Comparison of ENCODE assay signal across 18 mouse cellular contexts in genomic region chr17:42999446-42999977, GRCm38 (mm10).
"Had no signal": no experiment of that assay in that cellular context is flagged by ENCODE, and none has a peak within 500 bp of the region (broad histone marks: within the 10 kb centered on the region; RNA-seq: fewer than 3 reads in every experiment).

No protein-coding gene starts in this region.

- ATAC-seq: midbrain, embryonic 15.5 days had no signal

- H3K9me3 ChIP-seq: lung, embryonic 15.5 days; midbrain, embryonic 12.5 days; midbrain, embryonic 15.5 days; neural tube, embryonic 12.5 days; neural tube, embryonic 15.5 days had no signal

- H3K9ac ChIP-seq: liver, embryonic 14.5 days; lung, embryonic 15.5 days; midbrain, embryonic 12.5 days; midbrain, embryonic 15.5 days; neural tube, embryonic 12.5 days; neural tube, embryonic 15.5 days had no signal

- DNase-seq: kidney, adult 2 months; kidney, postnatal 25 days; layer of hippocampus, postnatal 36 days; lung, adult 18-20 months; lung, postnatal 10 days; lung, postnatal 4 days; thymus, adult 2 months; thymus, postnatal 14 days; thymus, postnatal 4 days had no signal

- H3K4me1 ChIP-seq: lung, embryonic 15.5 days; midbrain, embryonic 12.5 days; midbrain, embryonic 15.5 days; neural tube, embryonic 12.5 days; neural tube, embryonic 15.5 days had no signal

- H3K4me2 ChIP-seq: lung, embryonic 15.5 days; midbrain, embryonic 12.5 days; midbrain, embryonic 15.5 days; neural tube, embryonic 12.5 days; neural tube, embryonic 15.5 days had no signal

- H3K4me3 ChIP-seq: left cerebral cortex, adult 2 months; lung, embryonic 15.5 days; midbrain, embryonic 12.5 days; midbrain, embryonic 15.5 days; neural tube, embryonic 12.5 days; neural tube, embryonic 15.5 days had no signal

- H3K27ac ChIP-seq: kidney, postnatal 0 days; left cerebral cortex, adult 2 months; liver, embryonic 14.5 days; lung, embryonic 15.5 days; midbrain, embryonic 12.5 days; midbrain, embryonic 15.5 days; neural tube, embryonic 12.5 days; neural tube, embryonic 15.5 days; stomach, postnatal 0 days had no signal

- H3K36me3 ChIP-seq: lung, embryonic 15.5 days; midbrain, embryonic 12.5 days; midbrain, embryonic 15.5 days; neural tube, embryonic 12.5 days; neural tube, embryonic 15.5 days had no signal

- H3K27me3 ChIP-seq: lung, embryonic 15.5 days; midbrain, embryonic 12.5 days; midbrain, embryonic 15.5 days; neural tube, embryonic 12.5 days; neural tube, embryonic 15.5 days had no signal
